Mouse (Mus musculus) left cerebral cortex, adult 8-10 months (tissue): ENCODE measurements around the gene Zfp839. TPM values are rescaled to one million over a fixed set of nuclear protein-coding genes. Genes with fewer than 3 reads are reported as not detected.
"Not testable (repeated sequence)": the region's sequence is repeated elsewhere in the genome, so short reads cannot be mapped to it uniquely, and the experiment has no call there.

Source experiments
- DNase-seq, 2 experiments: peaks; one replicate each; pipeline ENCODE4 v3.0.0; 2022; ENCODE audit warnings: low spot score in 2 of 2
- total RNA-seq, 4 experiments: library from RNA; stranded (reverse); gene quantifications; 2 replicates each; pipeline ENCODE4 v1.2.4; 2022

Gene Zfp839
- total RNA-seq, 4 experiments from 2014 or later = 12.3 to 15.5 (median 13.0) TPM

GRCm38 (mm10) chr12:110840348-110841198 lies 9.5 kb upstream of the Zfp839 start, which contains the start of gene Mok:
TSS of gene Mok (minus strand) at chr12:110840939.
- DNase-seq = peak; percentile 91 to 97

GRCm38 (mm10) chr12:110841731-110842493 lies 8.1 kb upstream of the Zfp839 start:
- no peak for DNase-seq

GRCm38 (mm10) chr12:110843194-110844048 lies 6.6 kb upstream of the Zfp839 start:
- DNase-seq = peak in 1 of 2 experiments; percentile 70

- DNase-seq = no peak
Observed at GRCm38 (mm10) chr12:110844227-110845130, 5.6 kb upstream of the Zfp839 start.

GRCm38 (mm10) chr12:110845131-110845880 lies 4.7 kb upstream of the Zfp839 start:
- peak; percentile 73 to 74 for DNase-seq

GRCm38 (mm10) chr12:110846191-110846765 lies 3.8 kb upstream of the Zfp839 start:
- DNase-seq = no peak

- no peak for DNase-seq
Observed at GRCm38 (mm10) chr12:110850929-110851256, 840 bp downstream of the Zfp839 start.

GRCm38 (mm10) chr12:110851414-110851813 lies 1.4 kb downstream of the Zfp839 start:
- no peak for DNase-seq

GRCm38 (mm10) chr12:110851923-110852322 lies 1.9 kb downstream of the Zfp839 start:
- DNase-seq = no peak

- DNase-seq = no peak
Observed at GRCm38 (mm10) chr12:110854786-110855737, 5.0 kb downstream of the Zfp839 start.

- no peak for DNase-seq
Observed at GRCm38 (mm10) chr12:110857196-110857595, 7.1 kb downstream of the Zfp839 start.

GRCm38 (mm10) chr12:110858681-110859080 lies 8.6 kb downstream of the Zfp839 start:
- not testable (repeated sequence) for DNase-seq

- DNase-seq = no peak
Observed at GRCm38 (mm10) chr12:110860293-110860692, 10.2 kb downstream of the Zfp839 start.

GRCm38 (mm10) chr12:110861256-110861655 lies 11.2 kb downstream of the Zfp839 start:
- no peak for DNase-seq

- no peak for DNase-seq
Observed at GRCm38 (mm10) chr12:110864008-110864407, 14.0 kb downstream of the Zfp839 start.

- no peak for DNase-seq
Observed at GRCm38 (mm10) chr12:110865571-110865970, 15.5 kb downstream of the Zfp839 start.

- DNase-seq = no peak
Observed at GRCm38 (mm10) chr12:110865989-110866388, 15.9 kb downstream of the Zfp839 start.

GRCm38 (mm10) chr12:110870107-110870506 lies 20.1 kb downstream of the Zfp839 start:
- DNase-seq = no peak
